Mouse (Mus musculus) embryo, embryonic 10 days (tissue): Measurements from ENCODE around the gene Gimap4.

ENCODE experiments used
- DNase-seq: peaks from one replicate; pipeline ENCODE4 v3.0.0-alpha.2; 2015; ENCODE audit warnings: low spot score

Gimap4 gene

GRCm38 (mm10) chr6:48700251-48701075 is 16.1 kb downstream of the Gimap4 start:
- DNase-seq, result peak; percentile 38

DNA sequence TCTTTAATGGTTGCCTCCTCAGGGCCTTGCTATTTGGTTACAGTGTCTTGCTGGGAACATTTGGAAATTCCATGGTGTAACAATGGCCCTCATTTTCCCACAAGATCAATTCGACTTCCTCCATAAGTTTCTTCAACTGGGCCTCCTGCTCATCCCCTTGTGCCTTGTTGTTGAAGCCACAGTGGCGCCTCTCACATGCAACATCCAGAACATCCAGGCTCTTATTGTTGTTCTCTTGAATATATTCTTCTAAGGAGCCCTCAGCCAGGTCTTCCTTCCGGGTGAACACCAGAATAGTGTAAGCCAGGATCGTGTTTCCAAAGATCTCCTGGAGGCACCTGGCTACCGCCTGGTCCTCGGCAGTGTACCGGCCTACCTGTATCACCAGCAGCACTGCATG is 17.8 kb downstream of the Gimap4 start:
- no peak for DNase-seq

DNA sequence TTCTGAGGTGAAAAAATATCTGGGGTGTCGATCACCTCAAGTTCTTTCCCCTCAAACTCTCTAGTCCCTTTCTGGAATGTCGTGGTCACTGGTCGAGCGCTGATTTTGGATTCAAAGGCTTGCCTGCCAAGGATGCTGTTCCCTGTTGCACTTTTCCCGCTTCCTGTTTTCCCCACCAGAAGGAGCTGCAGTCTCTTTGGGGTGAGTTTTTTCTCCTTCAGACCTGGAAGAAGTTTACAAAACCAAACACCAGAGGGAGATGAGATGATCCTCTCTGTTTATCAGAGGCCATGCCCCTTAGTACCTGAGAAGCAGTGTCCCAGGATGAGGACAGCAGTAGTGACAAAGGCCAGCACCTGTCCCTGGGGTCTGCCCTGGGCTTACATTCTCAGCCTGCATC is 18.3 kb downstream of the Gimap4 start:
- DNase-seq, result no peak

DNA sequence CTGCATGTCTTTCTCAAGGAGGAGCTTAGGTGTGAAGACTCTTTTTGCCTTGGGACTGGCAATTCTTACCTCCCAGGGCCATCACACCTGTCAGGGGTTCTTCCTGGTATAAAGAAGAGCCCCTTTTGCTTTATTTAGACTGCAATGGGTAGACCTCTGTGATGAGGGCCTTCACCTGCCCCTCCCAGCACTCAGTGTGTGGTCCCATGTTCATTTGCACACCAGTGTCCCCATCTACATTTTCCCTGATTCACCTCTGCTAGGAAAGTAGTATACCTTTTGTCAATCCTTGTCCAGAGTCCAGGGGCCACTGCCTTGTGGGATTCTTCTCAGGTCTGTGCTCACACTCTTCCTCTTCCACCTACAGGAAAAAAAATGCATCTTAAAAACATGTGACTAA is 19.8 kb downstream of the Gimap4 start:
- DNase-seq, result no peak

GRCm38 (mm10) chr6:48706130-48706529 is 21.8 kb downstream of the Gimap4 start:
- DNase-seq, result no peak

DNA sequence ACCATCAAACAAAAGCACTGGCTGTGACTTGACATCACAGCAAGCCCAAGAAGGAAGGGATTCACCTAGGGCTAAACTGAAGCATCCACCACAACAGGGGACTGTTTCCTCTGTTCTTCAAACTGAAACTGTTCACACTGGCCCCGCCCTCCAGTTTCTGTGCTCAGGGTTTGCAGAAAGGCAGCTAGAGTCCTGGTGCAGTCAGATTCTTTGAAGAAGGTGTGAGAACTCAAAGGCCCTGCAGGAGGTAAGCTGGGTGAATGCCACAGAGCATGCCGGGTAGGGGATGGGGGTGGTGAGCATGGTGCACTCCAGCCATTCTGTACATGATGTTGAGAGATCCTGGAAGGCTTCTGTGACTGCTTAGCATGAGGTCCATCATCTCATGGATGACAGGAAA is 34.1 kb downstream of the Gimap4 start, which contains the start of the genes Gm28053 and Gimap7:
TSS of gene Gm28053 (plus strand) at position 153 of the 400 bp plus-strand sequence.
TSS of gene Gimap7 (plus strand) at position 167 of the 400 bp plus-strand sequence.
- no peak for DNase-seq

DNA sequence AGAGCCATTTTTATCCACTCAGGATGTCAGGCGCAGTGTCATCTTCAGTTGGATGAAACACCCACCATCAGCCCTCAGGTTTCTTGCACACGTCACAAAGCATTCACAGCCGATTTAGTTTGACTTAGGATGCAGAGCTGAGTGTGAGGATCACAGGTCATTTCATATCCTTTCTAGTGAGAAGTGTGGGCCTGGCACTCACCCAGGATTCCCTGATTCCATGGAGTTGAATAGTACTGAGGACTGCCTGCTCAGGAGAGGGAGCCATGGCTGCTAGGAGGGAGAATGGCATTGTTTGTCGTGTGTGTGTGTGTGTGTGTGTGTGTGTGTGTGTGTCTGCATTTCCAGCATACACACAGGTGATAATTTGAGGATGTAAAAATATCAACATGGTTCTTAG is 36.0 kb downstream of the Gimap4 start:
- DNase-seq, result no peak

- DNase-seq, result no peak
Observed at GRCm38 (mm10) chr6:48723468-48723867, 39.1 kb downstream of the Gimap4 start.

- DNase-seq, result no peak
Observed at GRCm38 (mm10) chr6:48725476-48725875, 41.1 kb downstream of the Gimap4 start.

DNA sequence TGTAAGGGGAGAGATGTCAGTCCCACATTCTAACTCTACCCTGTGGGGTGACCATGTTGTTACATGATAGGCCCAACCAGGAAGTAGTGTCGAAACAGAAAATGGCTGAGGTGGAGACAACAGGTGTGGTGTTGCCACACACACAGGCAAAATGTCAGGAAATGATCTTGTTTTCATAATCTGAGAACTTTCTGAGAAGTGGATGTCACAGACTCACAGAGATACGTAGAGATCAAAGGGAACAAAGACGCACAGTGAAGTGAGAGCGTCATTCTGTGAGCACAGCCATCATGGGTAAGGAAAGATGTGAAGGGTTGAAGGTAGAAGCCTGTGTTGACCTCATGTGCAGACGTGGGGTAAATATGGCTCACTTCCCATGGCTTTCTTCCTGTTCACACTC is 43.4 kb downstream of the Gimap4 start:
- no peak for DNase-seq

GRCm38 (mm10) chr6:48732864-48733304 is 48.5 kb downstream of the Gimap4 start:
- DNase-seq, result no peak

DNA sequence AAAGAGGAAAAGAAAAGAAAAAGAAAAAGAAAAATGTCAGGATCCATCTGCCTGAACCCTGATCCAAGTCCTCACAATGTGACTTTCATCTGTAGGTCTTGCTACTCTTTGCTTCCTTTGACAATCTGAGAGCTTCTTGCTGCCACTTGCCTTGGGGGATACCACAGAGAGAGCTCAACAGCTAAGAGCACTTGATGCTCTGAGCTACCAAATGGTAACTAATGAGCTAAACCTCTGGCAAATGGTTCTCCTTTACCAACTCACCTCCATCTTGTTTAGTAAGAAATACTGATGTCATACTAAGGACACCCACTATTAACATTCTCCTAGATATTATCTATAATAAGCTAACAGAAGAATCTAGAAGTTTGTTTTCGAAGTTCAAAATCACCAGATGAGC is 49.3 kb downstream of the Gimap4 start:
- no peak for DNase-seq

DNA sequence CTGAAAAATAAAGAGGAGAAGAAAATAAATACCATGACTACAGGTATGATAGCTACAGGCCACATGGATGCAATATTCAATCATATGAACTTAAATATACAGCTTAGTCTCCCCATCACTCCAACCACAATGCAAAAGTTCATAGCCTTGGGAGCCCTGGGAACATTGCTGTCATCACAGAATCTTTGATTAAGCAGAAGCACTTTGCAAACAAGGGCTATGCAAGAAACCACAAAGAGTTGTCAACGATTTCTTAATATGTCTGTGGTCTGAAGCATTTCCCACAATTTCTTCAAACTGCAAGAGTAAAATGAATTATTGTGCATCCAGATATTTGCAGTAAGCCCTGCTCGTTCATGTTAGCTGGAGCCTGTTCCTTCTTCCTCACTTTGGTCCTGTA is 52.7 kb downstream of the Gimap4 start:
- DNase-seq, result no peak

DNA sequence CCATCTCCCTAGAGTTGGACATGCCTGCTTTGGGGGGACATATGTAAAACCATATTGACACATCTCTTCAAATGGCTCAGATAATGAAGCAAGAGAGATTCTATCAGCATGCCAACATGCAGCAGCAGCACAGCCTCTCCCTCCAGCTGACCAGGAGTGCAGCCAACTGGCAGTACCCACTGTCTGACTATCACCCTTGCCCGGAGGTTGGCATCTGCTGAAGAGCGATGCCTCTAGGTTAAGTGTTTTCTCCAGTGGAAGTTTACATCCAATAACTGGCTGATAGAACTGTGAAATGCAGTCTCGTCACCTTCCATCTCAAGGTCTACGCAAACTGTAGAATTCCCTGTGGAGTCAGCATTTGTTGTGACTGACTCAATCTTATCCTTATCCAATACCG is 53.3 kb downstream of the Gimap4 start:
- no peak for DNase-seq

GRCm38 (mm10) chr6:48738961-48739779 is 54.8 kb downstream of the Gimap4 start, which contains the start of gene Gimap1:
Gimap1 (plus strand) TSS chr6:48739054.
- no peak for DNase-seq

DNA sequence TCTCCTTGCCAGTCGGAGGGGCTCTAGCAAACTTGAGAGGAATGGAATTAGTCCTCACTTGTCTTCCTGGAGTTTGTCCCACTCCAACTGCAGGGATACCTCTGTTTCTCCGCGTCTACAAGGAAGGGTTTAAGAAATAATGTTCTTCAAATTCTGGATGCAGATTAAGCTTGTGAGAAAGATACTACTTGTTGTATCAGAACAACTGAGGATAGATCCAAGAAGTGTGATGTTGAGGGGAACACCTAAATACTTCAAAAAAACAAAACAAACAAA is 55.4 kb downstream of the Gimap4 start:
- DNase-seq, result no peak

DNA sequence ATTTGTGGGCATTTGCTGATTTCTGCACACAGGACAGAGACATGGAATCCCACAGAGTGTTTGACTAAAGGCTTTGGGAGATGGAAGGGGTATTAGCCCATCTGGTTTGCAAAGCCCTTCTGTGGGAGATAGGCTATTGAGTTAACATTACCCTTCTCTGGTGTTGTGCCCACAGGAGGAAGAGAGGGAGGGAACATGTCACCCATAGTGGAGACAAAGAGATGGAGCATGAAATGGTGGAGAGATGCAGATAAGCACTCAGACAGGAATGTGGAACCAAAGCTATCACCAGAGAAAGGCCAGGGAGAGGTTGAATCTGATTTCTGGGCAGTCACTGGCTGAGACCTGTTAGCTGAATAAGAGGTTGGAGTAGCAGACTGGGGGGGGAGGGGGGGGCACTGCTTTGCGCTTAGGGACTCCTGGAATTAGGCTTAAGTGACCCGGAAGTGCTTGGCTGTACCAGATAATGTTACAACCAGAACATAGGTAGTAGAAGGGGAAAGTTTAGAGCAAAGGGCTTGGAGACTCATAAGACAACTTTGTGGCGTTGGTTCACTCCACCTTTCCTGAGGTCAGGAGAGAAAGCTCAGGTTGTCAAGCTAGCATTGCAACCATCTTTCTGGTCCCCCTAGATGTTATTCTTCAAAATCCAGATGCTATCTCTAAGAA is 56.3 kb downstream of the Gimap4 start:
- DNase-seq, result no peak

DNA sequence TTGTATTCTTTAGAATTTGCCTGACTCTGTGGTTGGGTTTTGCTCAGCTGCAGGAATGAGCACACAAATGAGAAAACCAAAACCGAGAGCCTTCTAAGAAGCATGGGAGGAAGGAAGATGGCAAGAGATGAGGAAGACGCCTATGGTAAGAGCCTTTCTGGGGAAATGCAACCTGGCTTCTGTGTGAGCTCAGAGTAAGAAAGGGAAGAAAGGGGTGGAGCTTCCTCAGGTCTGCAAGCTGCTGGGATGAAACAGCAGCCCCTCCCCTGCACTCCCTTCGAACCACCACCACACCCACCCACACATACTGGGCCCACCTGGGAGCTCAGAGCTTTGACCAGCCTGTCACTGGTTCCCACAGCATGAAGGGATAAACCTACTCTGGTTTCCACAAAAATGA is 56.9 kb downstream of the Gimap4 start:
- DNase-seq, result no peak
